Mouse (Mus musculus): ENCODE measurements around the gene Pold4.

Gene Pold4

DNA sequence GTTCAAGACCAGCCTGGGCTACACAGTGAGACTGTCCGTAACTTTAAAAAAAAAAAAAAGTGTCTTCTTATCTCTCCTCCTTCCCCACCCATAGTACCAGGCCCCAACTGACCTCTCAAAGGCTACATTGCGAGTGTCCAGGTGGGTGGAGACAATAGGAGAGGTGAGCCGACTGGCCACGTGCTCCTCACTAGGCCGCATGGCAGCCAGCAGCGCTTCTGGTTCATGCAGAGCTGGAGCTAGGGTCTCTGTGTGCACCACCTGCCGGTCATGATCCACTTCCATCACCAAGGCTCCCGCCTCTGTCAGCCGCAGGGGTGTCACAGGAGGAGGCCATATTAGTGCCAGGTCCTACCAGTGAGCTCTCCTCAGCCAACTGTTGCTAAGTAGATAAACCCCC is 48.7 kb downstream of the Pold4 start:
- no peak for DNase-seq

GRCm38 (mm10) chr19:4282898-4283553 is 51.3 kb downstream of the Pold4 start, which contains the start of gene Ankrd13d:
Gene Ankrd13d (minus strand): TSS chr19:4283137.
- peak; percentile 83 for DNase-seq
